Mouse (Mus musculus) neural tube, embryonic 14.5 days (tissue): Measurements from ENCODE around the gene Exosc5. TPM values are rescaled to one million over a fixed set of nuclear protein-coding genes. Genes with fewer than 3 reads are reported as not detected.

Source experiments
- polyA plus RNA-seq: library from polyadenylated mRNA; unstranded; fragments of >200 nt; fragmentation: Nextera tagmentation; extraction: Ambion mirVana; gene quantifications from 2 replicates; pipeline ENCODE4 v1.2.1, GENCODE M21; 2014

The Exosc5 gene
- polyA plus RNA-seq, 1 experiment from 2014 or later: 40.2 TPM

Other genes starting within 250 kb of the Exosc5 start
- 0.49 and 0.66 TPM in 2 replicates for gene Cxcl17, start 246.3 kb upstream of the Exosc5 start, polyA plus RNA-seq
- 1.1 and 1.2 TPM in 2 replicates for gene Ceacam1, start 181.6 kb upstream of the Exosc5 start, polyA plus RNA-seq
- 0.24 and 0.36 TPM in 2 replicates for gene Ceacam2, start 119.3 kb upstream of the Exosc5 start, polyA plus RNA-seq
- gene Erich4, start 43.3 kb upstream of the Exosc5 start, polyA plus RNA-seq: not detected in 2 replicates
- 44.5 and 48.7 TPM in 2 replicates for gene Dmac2, start 39.8 kb upstream of the Exosc5 start, polyA plus RNA-seq
- gene B3gnt8, start 32.5 kb upstream of the Exosc5 start, polyA plus RNA-seq: 0.19 and 2.1 TPM in 2 replicates
- 37.6 and 39.2 TPM in 2 replicates for gene Bckdha, start 183 bp upstream of the Exosc5 start, polyA plus RNA-seq
- gene Tmem91, start 16.0 kb downstream of the Exosc5 start, polyA plus RNA-seq: 39.7 and 66.3 TPM in 2 replicates
- 37.1 and 38.3 TPM in 2 replicates for gene B9d2, start 21.6 kb downstream of the Exosc5 start, polyA plus RNA-seq
- gene Tgfb1, start 27.8 kb downstream of the Exosc5 start, polyA plus RNA-seq: 0.42 and 1.1 TPM in 2 replicates
- gene Ccdc97, start 59.9 kb downstream of the Exosc5 start, polyA plus RNA-seq: 39.5 and 42.4 TPM in 2 replicates
- gene Hnrnpul1, start 95.6 kb downstream of the Exosc5 start, polyA plus RNA-seq: 52.9 and 53.0 TPM in 2 replicates
- 13.5 and 26.7 TPM in 2 replicates for gene Axl, start 129.5 kb downstream of the Exosc5 start, polyA plus RNA-seq
- gene Cyp2s1, start 157.7 kb downstream of the Exosc5 start, polyA plus RNA-seq: 1.7 and 2.3 TPM in 2 replicates
- gene Cyp2b10, start 238.5 kb downstream of the Exosc5 start, polyA plus RNA-seq: not detected in 2 replicates